In genomic region chr3:152931354-152931753, GRCm38 (mm10) we compare ENCODE assay signal across 22 mouse cellular contexts. TPM values are rescaled to one million over a fixed set of nuclear protein-coding genes. Genes with fewer than 3 reads are reported as not detected.
"Had no signal": no experiment of that assay in that cellular context is flagged by ENCODE, and none has a peak within 500 bp of the region (broad histone marks: within the 10 kb centered on the region; RNA-seq: fewer than 3 reads in every experiment).

No protein-coding gene starts in this region.

- H3K4me3 ChIP-seq: lung, embryonic 15.5 days; midbrain, embryonic 10.5 days; midbrain, embryonic 12.5 days; myocyte; neural tube, embryonic 13.5 days; neural tube, embryonic 15.5 days had no signal

- H3K27me3 ChIP-seq: lung, embryonic 15.5 days; midbrain, embryonic 12.5 days; neural tube, embryonic 13.5 days; neural tube, embryonic 15.5 days had no signal

- H3K9ac ChIP-seq: liver, postnatal 0 days; lung, embryonic 15.5 days; midbrain, embryonic 12.5 days; neural tube, embryonic 13.5 days; neural tube, embryonic 15.5 days had no signal

- H3K4me2 ChIP-seq: lung, embryonic 15.5 days; midbrain, embryonic 12.5 days; neural tube, embryonic 13.5 days; neural tube, embryonic 15.5 days had no signal

- H3K27ac ChIP-seq: lung, embryonic 15.5 days; midbrain, embryonic 10.5 days; midbrain, embryonic 12.5 days; neural tube, embryonic 13.5 days; neural tube, embryonic 15.5 days had no signal

- H3K36me3 ChIP-seq: lung, embryonic 15.5 days; midbrain, embryonic 10.5 days; midbrain, embryonic 12.5 days; neural tube, embryonic 13.5 days; neural tube, embryonic 15.5 days had no signal

- DNase-seq: lung, adult 2 months; lung, postnatal 14 days; lung, postnatal 36 days; midbrain, embryonic 14.5 days; retina, postnatal 1 day; right cerebral cortex, adult 18-20 months; right cerebral cortex, postnatal 25 days; right cerebral cortex, postnatal 4 days; spleen, adult 18-20 months; thymus, adult 18-20 months; thymus, postnatal 14 days; thymus, postnatal 36 days had no signal

- ATAC-seq: lung, postnatal 0 days; midbrain, embryonic 16.5 days had no signal

- H3K9me3 ChIP-seq: lung, embryonic 15.5 days; midbrain, embryonic 10.5 days; midbrain, embryonic 12.5 days; neural tube, embryonic 13.5 days; neural tube, embryonic 15.5 days had no signal

RNA-seq across cellular contexts. Expression of gene St6galnac5, which starts 50.7 kb away (rescaled TPM):
- total RNA-seq: megakaryocyte-erythroid progenitor cell, adult 5-6 weeks had no signal
- polyA plus RNA-seq: myocyte had no signal
